10 mouse cellular contexts compared by ENCODE assay signal in the genomic region with DNA sequence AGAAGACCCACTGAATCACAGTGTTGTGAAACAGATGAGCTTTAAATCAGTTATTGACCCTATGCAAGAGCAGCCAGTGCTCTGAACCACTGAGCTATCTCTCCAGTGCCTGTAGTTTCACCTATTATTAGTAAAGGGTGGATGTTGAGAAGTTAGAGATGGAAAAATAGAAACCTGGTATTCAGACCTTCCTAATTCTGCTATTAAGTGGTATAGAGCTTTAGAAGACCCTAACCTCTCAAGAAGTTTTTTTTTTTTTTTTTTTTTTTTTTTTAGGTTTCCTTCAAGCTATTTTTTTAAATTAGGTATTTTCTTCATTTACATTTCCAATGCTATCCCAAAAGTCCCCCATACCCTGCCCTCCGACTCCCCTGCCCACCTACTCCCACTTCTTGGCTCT. TPM values are rescaled to one million over a fixed set of nuclear protein-coding genes. Genes with fewer than 3 reads are reported as not detected.
DNase-seq lines count a peak whose midpoint lies in the region; ATAC-seq and TF ChIP-seq lines count a peak whose summit lies in the region.
"Had no signal": no experiment of that assay in that cellular context is flagged by ENCODE, and none has a peak within 500 bp of the region (broad histone marks: within the 10 kb centered on the region; RNA-seq: fewer than 3 reads in every experiment).

No protein-coding gene starts in this region.

- TF ChIP-seq CTCF in lung, embryonic 14.5 days (IDR thresholded peaks at IDR 0.05; ENCODE audit: low read depth), result no peak

- H3K27ac ChIP-seq in lung, embryonic 14.5 days (ENCODE audit: low read depth), result no peak overlapping the region
- no peak overlapping the region for H3K27ac ChIP-seq in forebrain, embryonic 12.5 days
- H3K27ac ChIP-seq in limb, embryonic 12.5 days, result no peak overlapping the region
- H3K27ac ChIP-seq in neural tube, embryonic 15.5 days (replicated peaks), result no peak overlapping the region

- WGBS in lung, embryonic 14.5 days, result 82% methylated on average over 1 of the region's 1 CpGs
- 100% methylated on average over 1 of the region's 1 CpGs for WGBS in forebrain, embryonic 12.5 days
- 94% methylated on average over 1 of the region's 1 CpGs for WGBS in limb, embryonic 12.5 days
- 90% methylated on average over 1 of the region's 1 CpGs for WGBS in neural tube, embryonic 15.5 days

- peaks cover 32% of the 10 kb centered on the region for H3K36me3 ChIP-seq in lung, embryonic 14.5 days (ENCODE audit: insufficient read depth)
- peaks cover 26% of the 10 kb centered on the region for H3K36me3 ChIP-seq in forebrain, embryonic 12.5 days (replicated peaks)
- peaks cover 23% of the 10 kb centered on the region for H3K36me3 ChIP-seq in limb, embryonic 12.5 days
- H3K36me3 ChIP-seq in neural tube, embryonic 15.5 days, result peaks cover 14% of the 10 kb centered on the region

- H3K4me3 ChIP-seq in lung, embryonic 14.5 days (ENCODE audit: low read depth, low read length), result peak overlapping the region; percentile 68
- peak overlapping the region; percentile 52 for H3K4me3 ChIP-seq in forebrain, embryonic 12.5 days (replicated peaks)
- H3K4me3 ChIP-seq in limb, embryonic 12.5 days (replicated peaks), result peak overlapping the region; percentile 67
- peak overlapping the region; percentile 63 for H3K4me3 ChIP-seq in neural tube, embryonic 15.5 days (replicated peaks)

- peak overlapping the region; percentile 88 for H3K4me2 ChIP-seq in lung, embryonic 14.5 days
- H3K4me2 ChIP-seq in forebrain, embryonic 12.5 days, result peak overlapping the region; percentile 79
- H3K4me2 ChIP-seq in limb, embryonic 12.5 days, result peak overlapping the region; percentile 79
- H3K4me2 ChIP-seq in neural tube, embryonic 15.5 days, result peak overlapping the region; percentile 83

- ATAC-seq in lung, embryonic 14.5 days (ENCODE audit: insufficient read depth), result no peak
- ATAC-seq in forebrain, embryonic 12.5 days (ENCODE audit: low FRiP score), result no peak
- no peak for ATAC-seq in limb, embryonic 12.5 days (ENCODE audit: insufficient number of reproducible peaks, insufficient read depth, low FRiP score, low TSS enrichment, low read depth)
- ATAC-seq in neural tube, embryonic 15.5 days (ENCODE audit: low FRiP score), result no peak

- peak overlapping the region; percentile 83; the same call in 1 of the 2 replicates for H3K9ac ChIP-seq in lung, embryonic 14.5 days
- H3K9ac ChIP-seq in forebrain, embryonic 12.5 days, result peak overlapping the region; percentile 73
- peak overlapping the region; percentile 81 for H3K9ac ChIP-seq in limb, embryonic 12.5 days (replicated peaks)
- peak overlapping the region; percentile 69; the same call in 1 of the 2 replicates for H3K9ac ChIP-seq in neural tube, embryonic 15.5 days (replicated peaks)

- no peaks in the 10 kb centered on the region for H3K9me3 ChIP-seq in lung, embryonic 14.5 days (ENCODE audit: low read depth, low read length)
- H3K9me3 ChIP-seq in forebrain, embryonic 12.5 days, result no peaks in the 10 kb centered on the region
- no peaks in the 10 kb centered on the region for H3K9me3 ChIP-seq in limb, embryonic 12.5 days
- H3K9me3 ChIP-seq in neural tube, embryonic 15.5 days (replicated peaks), result no peaks in the 10 kb centered on the region

- H3K4me1 ChIP-seq in lung, embryonic 14.5 days (ENCODE audit: insufficient read depth), result no peaks in the 10 kb centered on the region
- H3K4me1 ChIP-seq in forebrain, embryonic 12.5 days, result peaks cover 35% of the 10 kb centered on the region
- H3K4me1 ChIP-seq in limb, embryonic 12.5 days (replicated peaks), result peaks cover 24% of the 10 kb centered on the region
- peaks cover 55% of the 10 kb centered on the region for H3K4me1 ChIP-seq in neural tube, embryonic 15.5 days

- H3K27me3 ChIP-seq in lung, embryonic 14.5 days (ENCODE audit: insufficient read depth, low read length), result no peaks in the 10 kb centered on the region
- H3K27me3 ChIP-seq in forebrain, embryonic 12.5 days, result no peaks in the 10 kb centered on the region
- H3K27me3 ChIP-seq in limb, embryonic 12.5 days, result no peaks in the 10 kb centered on the region
- no peaks in the 10 kb centered on the region for H3K27me3 ChIP-seq in neural tube, embryonic 15.5 days (replicated peaks)

- DNase-seq in lung, embryonic 14.5 days, result no peak
- no peak for DNase-seq in lung, postnatal 25 days (ENCODE audit: low spot score)
- DNase-seq in Muller cell, postnatal 12 days (ENCODE audit: inconsistent ontology term), result no peak
- DNase-seq in spleen, postnatal 14 days (ENCODE audit: low spot score in 2 of 2), result no peak
- DNase-seq in yolk sac, embryonic 10.5 days (ENCODE audit: low spot score), result no peak
- DNase-seq: adrenal gland, postnatal 10 days; thymus, postnatal 25 days had no signal

RNA-seq across cellular contexts. Expression of a gene that starts 5.6 kb away (rescaled TPM):
- polyA plus RNA-seq in lung, embryonic 14.5 days (2014; fragmentation: Nextera tagmentation; extraction: Ambion mirVana), result 75.3 and 78.0 TPM in 2 replicates
- 95.7 and 110 TPM in 2 replicates for polyA plus RNA-seq in forebrain, embryonic 12.5 days (2016; fragmentation: Nextera tagmentation; extraction: Ambion mirVana)
- polyA plus RNA-seq in limb, embryonic 12.5 days (2016; fragmentation: Nextera tagmentation; extraction: Ambion mirVana), result 56.1 and 62.6 TPM in 2 replicates
- 100 and 101 TPM in 2 replicates for polyA plus RNA-seq in neural tube, embryonic 15.5 days (2015; fragmentation: Nextera tagmentation; extraction: Ambion mirVana)

RNA-seq across cellular contexts. Expression of a gene that starts 6.7 kb away (rescaled TPM):
- 0.43 and 0.47 TPM in 2 replicates for polyA plus RNA-seq in lung, embryonic 14.5 days (2014; fragmentation: Nextera tagmentation; extraction: Ambion mirVana)
- polyA plus RNA-seq in forebrain, embryonic 12.5 days (2016; fragmentation: Nextera tagmentation; extraction: Ambion mirVana), result 0.73 and 0.84 TPM in 2 replicates
- polyA plus RNA-seq in limb, embryonic 12.5 days (2016; fragmentation: Nextera tagmentation; extraction: Ambion mirVana), result 0.63 and 0.88 TPM in 2 replicates
- 0.09 TPM in 1 of 2 replicates, not detected in the other for polyA plus RNA-seq in neural tube, embryonic 15.5 days (2015; fragmentation: Nextera tagmentation; extraction: Ambion mirVana)

RNA-seq across cellular contexts. Expression of a gene that starts 9.2 kb away (rescaled TPM):
- 12.0 and 12.8 TPM in 2 replicates for polyA plus RNA-seq in lung, embryonic 14.5 days (2014; fragmentation: Nextera tagmentation; extraction: Ambion mirVana)
- 15.4 and 18.5 TPM in 2 replicates for polyA plus RNA-seq in forebrain, embryonic 12.5 days (2016; fragmentation: Nextera tagmentation; extraction: Ambion mirVana)
- 11.8 and 13.7 TPM in 2 replicates for polyA plus RNA-seq in limb, embryonic 12.5 days (2016; fragmentation: Nextera tagmentation; extraction: Ambion mirVana)
- polyA plus RNA-seq in neural tube, embryonic 15.5 days (2015; fragmentation: Nextera tagmentation; extraction: Ambion mirVana), result 14.6 and 16.8 TPM in 2 replicates
